Mouse (Mus musculus): ENCODE measurements around the gene Cmip.

GRCm38 (mm10) chr8:117240841-117241494 lies 15.9 kb upstream of the Cmip start:
- TF ChIP-seq CTCF (IDR thresholded peaks at IDR 0.05; ENCODE audit: control insufficient read depth, insufficient read depth, low read length) (no peak), POLR2A (IDR thresholded peaks at IDR 0.05; ENCODE audit: borderline replicate concordance, control insufficient read depth, low read depth, low read length) (no peak)

Data from bone marrow, adult 2 months (tissue).